Comparison of ENCODE assay signal across 13 mouse cellular contexts in the genomic region with DNA sequence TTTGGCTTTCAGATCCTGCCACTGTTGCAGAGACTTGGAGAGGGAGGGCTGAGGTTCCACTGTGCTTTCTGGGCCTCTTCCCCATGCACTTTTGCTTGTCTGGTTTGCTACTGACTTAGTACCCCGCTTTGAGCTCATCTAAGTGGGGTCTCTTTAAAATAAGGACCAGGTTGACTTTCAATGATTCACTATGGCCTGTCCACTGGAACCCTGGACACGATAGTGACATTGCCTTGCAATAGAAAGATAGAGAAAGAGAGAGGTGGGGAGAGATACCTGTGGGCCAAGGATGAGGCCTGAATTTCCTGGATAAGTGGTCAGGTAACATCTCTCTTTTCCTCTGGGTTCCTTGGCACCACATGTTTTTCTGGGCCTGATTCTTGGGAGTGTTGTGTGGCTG. TPM values are rescaled to one million over a fixed set of nuclear protein-coding genes. Genes with fewer than 3 reads are reported as not detected.
DNase-seq lines count a peak whose midpoint lies in the region; ATAC-seq and TF ChIP-seq lines count a peak whose summit lies in the region.
"Had no signal": no experiment of that assay in that cellular context is flagged by ENCODE, and none has a peak within 500 bp of the region (broad histone marks: within the 10 kb centered on the region; RNA-seq: fewer than 3 reads in every experiment).

No protein-coding gene starts in this region.

- no peak overlapping the region for H3K27ac ChIP-seq in heart, embryonic 16.5 days (ENCODE audit: low read length)
- 0 out of 2 replicates have a peak overlapping the region, but pooled peaks have one; percentile 28 for H3K27ac ChIP-seq in cortical plate, adult 2 months (ENCODE audit: insufficient read depth, low read length)
- no peak overlapping the region for H3K27ac ChIP-seq in hindbrain, embryonic 12.5 days
- H3K27ac ChIP-seq in midbrain, embryonic 16.5 days (ENCODE audit: low read length), result peak overlapping the region; percentile 7; the same call in 1 of the 2 replicates

- no peak for TF ChIP-seq CTCF in cortical plate, adult 2 months (IDR thresholded peaks at IDR 0.05; ENCODE audit: extremely low read depth, insufficient read depth, low read length)

- peak overlapping the region; percentile 18; the same call in 1 of the 2 replicates for H3K9ac ChIP-seq in heart, embryonic 16.5 days (ENCODE audit: low read length)
- peak overlapping the region; percentile 82; the same call in 1 of the 2 replicates for H3K9ac ChIP-seq in hindbrain, embryonic 12.5 days
- H3K9ac ChIP-seq in midbrain, embryonic 16.5 days (ENCODE audit: low read depth, low read length), result peak overlapping the region; percentile 62

- no peaks in the 10 kb centered on the region for H3K27me3 ChIP-seq in heart, embryonic 16.5 days (ENCODE audit: control insufficient read depth, insufficient read depth, low read length)
- no peaks in the 10 kb centered on the region for H3K27me3 ChIP-seq in hindbrain, embryonic 12.5 days
- H3K27me3 ChIP-seq in midbrain, embryonic 16.5 days (ENCODE audit: control insufficient read depth, insufficient read depth, low read depth, low read length), result no peaks in the 10 kb centered on the region

- peak overlapping the region; percentile 92 for H3K4me2 ChIP-seq in heart, embryonic 16.5 days (ENCODE audit: low read depth, low read length)
- H3K4me2 ChIP-seq in hindbrain, embryonic 12.5 days (replicated peaks), result peak overlapping the region; percentile 78
- H3K4me2 ChIP-seq in midbrain, embryonic 16.5 days (ENCODE audit: low read length), result peak overlapping the region; percentile 89

- 83% methylated on average over 2 of the region's 2 CpGs for WGBS in heart, embryonic 16.5 days
- 87% methylated on average over 2 of the region's 2 CpGs for WGBS in hindbrain, embryonic 12.5 days
- WGBS in midbrain, embryonic 16.5 days, result 84% methylated on average over 2 of the region's 2 CpGs

- no peaks in the 10 kb centered on the region for H3K36me3 ChIP-seq in heart, embryonic 16.5 days (ENCODE audit: control insufficient read depth, insufficient read depth)
- no peaks in the 10 kb centered on the region for H3K36me3 ChIP-seq in hindbrain, embryonic 12.5 days
- no peaks in the 10 kb centered on the region for H3K36me3 ChIP-seq in midbrain, embryonic 16.5 days (ENCODE audit: control insufficient read depth, insufficient read depth, low read length)

- H3K4me3 ChIP-seq in heart, embryonic 16.5 days (ENCODE audit: low read length), result peak overlapping the region; percentile 79
- peak overlapping the region; percentile 92 for H3K4me3 ChIP-seq in cortical plate, adult 2 months (ENCODE audit: insufficient read depth, low read length)
- H3K4me3 ChIP-seq in hindbrain, embryonic 12.5 days, result peak overlapping the region; percentile 63
- H3K4me3 ChIP-seq in midbrain, embryonic 16.5 days (ENCODE audit: low read depth, low read length), result peak overlapping the region; percentile 71

- no peak for ATAC-seq in heart, embryonic 16.5 days (replicated peaks; ENCODE audit: extremely low read depth, insufficient read depth, low FRiP score)
- no peak for ATAC-seq in hindbrain, embryonic 12.5 days (ENCODE audit: low FRiP score)
- ATAC-seq in midbrain, embryonic 16.5 days, result no peak
- ATAC-seq in monocyte, adult 5-6 weeks (replicated peaks; ENCODE audit: insufficient number of reproducible peaks, low FRiP score, low TSS enrichment, poor library complexity, severe bottlenecking), result no peak

- no peaks in the 10 kb centered on the region for H3K9me3 ChIP-seq in heart, embryonic 16.5 days (replicated peaks; ENCODE audit: control insufficient read depth, low read length)
- H3K9me3 ChIP-seq in hindbrain, embryonic 12.5 days (replicated peaks), result no peaks in the 10 kb centered on the region
- no peaks in the 10 kb centered on the region for H3K9me3 ChIP-seq in midbrain, embryonic 16.5 days (replicated peaks; ENCODE audit: control insufficient read depth, low read length, poor library complexity, severe bottlenecking)

- TF ChIP-seq POLR2A in cortical plate, adult 2 months (IDR thresholded peaks at IDR 0.05; ENCODE audit: extremely low read depth, insufficient read depth, low read length), result no peak

- DNase-seq in heart, adult 8-10 months (ENCODE audit: low spot score), result no peak
- DNase-seq in ovary, adult 18-20 months (ENCODE audit: low spot score), result no peak
- DNase-seq in kidney, adult 8-10 months, result no peak
- DNase-seq: adrenal gland, postnatal 25 days; cerebellum, postnatal 14 days; kidney, postnatal 14 days; right cerebral cortex, postnatal 4 days; thymus, postnatal 36 days had no signal

- peaks cover 3% of the 10 kb centered on the region; the same call in 1 of the 2 replicates for H3K4me1 ChIP-seq in heart, embryonic 16.5 days (ENCODE audit: control insufficient read depth, insufficient read depth, low read length)
- H3K4me1 ChIP-seq in cortical plate, adult 2 months (ENCODE audit: control insufficient read depth, insufficient read depth, low read length), result peaks cover 9% of the 10 kb centered on the region; the same call in 1 of the 2 replicates
- peaks cover 26% of the 10 kb centered on the region for H3K4me1 ChIP-seq in hindbrain, embryonic 12.5 days
- peaks cover 32% of the 10 kb centered on the region for H3K4me1 ChIP-seq in midbrain, embryonic 16.5 days (ENCODE audit: control insufficient read depth, insufficient read depth, low read length)

RNA-seq across cellular contexts. Expression of gene Fam13c, which starts 1.9 kb away (rescaled TPM):
- polyA plus RNA-seq in heart, embryonic 16.5 days (2015; fragmentation: Nextera tagmentation; extraction: Ambion mirVana), result 9.2 and 11.1 TPM in 2 replicates
- total RNA-seq in heart, adult 8-10 months (2022), result 1 to 10 TPM; 4.3 to 6.5 (median 5.4) TPM
- polyA plus RNA-seq in cortical plate, adult 2 months (2012; rRNA removed), result 27.7 and 28.2 TPM in 2 replicates
- polyA plus RNA-seq in hindbrain, embryonic 12.5 days (2016; fragmentation: Nextera tagmentation; extraction: Ambion mirVana), result 22.1 and 23.7 TPM in 2 replicates
- 33.6 and 36.6 TPM in 2 replicates for polyA plus RNA-seq in midbrain, embryonic 16.5 days (2015; fragmentation: Nextera tagmentation; extraction: Ambion mirVana)
- not detected in 3 replicates for total RNA-seq in monocyte, adult 5-6 weeks (2017)

Comparison
In these comparisons a context has a peak if more than half of its experiments do, and no peak if none do; other contexts are left out.
1. H3K27ac ChIP-seq: peak in cortical plate, adult 2 months (single experiment) and midbrain, embryonic 16.5 days (single experiment); none in heart, embryonic 16.5 days (single experiment) and hindbrain, embryonic 12.5 days (single experiment).
2. H3K9ac ChIP-seq: peak in every context shown above with its lines; median percentile 82 in hindbrain, embryonic 12.5 days; 62 in midbrain, embryonic 16.5 days; 18 in heart, embryonic 16.5 days.
3. Peak in every context shown above with its lines, with median percentiles within 50 percentile points of each other: H3K4me2 ChIP-seq and H3K4me3 ChIP-seq.